Mouse (Mus musculus) intestine, postnatal 0 days (tissue): ENCODE measurements around the gene Hoxc4. TPM values are rescaled to one million over a fixed set of nuclear protein-coding genes. Genes with fewer than 3 reads are reported as not detected.

Experiments
- ATAC-seq: fragments of 200-750 bp; cut with Nextera tagmentation; 2 replicates; pipeline ENCODE4 v1.8.0; 2017; ENCODE audit warnings: mild to moderate bottlenecking, moderate TSS enrichment, moderate library complexity
- H3K27ac ChIP-seq: fragments of 300-500 bp; sonication (generic); 2 replicates; pipeline ENCODE4 v1.5.1; 2014; ENCODE audit warnings: mild to moderate bottlenecking, low read depth, low read length, moderate library complexity
- H3K27me3 ChIP-seq: fragments of 300-500 bp; sonication (generic); replicated peaks from 2 replicates; pipeline ENCODE4 v1.6.1; 2014; ENCODE audit warnings: low read length, mixed read lengths; ENCODE audit not compliant: control insufficient read depth, insufficient read depth
- H3K36me3 ChIP-seq: fragments of 300-500 bp; sonication (generic); 2 replicates; pipeline ENCODE4 v1.6.1; 2014; ENCODE audit warnings: mild to moderate bottlenecking, moderate library complexity; ENCODE audit not compliant: control insufficient read depth, insufficient read depth
- H3K4me1 ChIP-seq: fragments of 300-500 bp; sonication (generic); replicated peaks from 2 replicates; pipeline ENCODE4 v1.6.1; 2014; ENCODE audit warnings: antibody characterized with exemption, low read length, mixed read lengths; ENCODE audit not compliant: control insufficient read depth, insufficient read depth
- H3K4me2 ChIP-seq: fragments of 300-500 bp; sonication (generic); replicated peaks from 2 replicates; pipeline ENCODE4 v1.6.1; 2014; ENCODE audit warnings: low read depth, mild to moderate bottlenecking, moderate library complexity
- H3K4me3 ChIP-seq: fragments of 300-500 bp; sonication (generic); 2 replicates; pipeline ENCODE4 v1.5.1; 2014; ENCODE audit warnings: low read depth, low read length
- H3K9ac ChIP-seq: fragments of 300-500 bp; sonication (generic); 2 replicates; pipeline ENCODE4 v1.6.1; 2014; ENCODE audit warnings: mild to moderate bottlenecking, low read depth, low read length
- H3K9me3 ChIP-seq: fragments of 300-500 bp; sonication (generic); 2 replicates; pipeline ENCODE4 v1.6.1; 2016; ENCODE audit warnings: mixed run types; ENCODE audit not compliant: control insufficient read depth
- CTCF ChIP-seq: sonication (generic); IDR thresholded peaks from 2 replicates; pipeline ENCODE4 v1.5.1; 2016; ENCODE audit warnings: low read depth, mild to moderate bottlenecking, control low read depth, antibody characterized with exemption, moderate library complexity
- WGBS: fragments of 180-500 bp; shearing (Covaris S2); extraction: QIAGEN DNeasy Blood & Tissue Kit; methylation state at CpG from one replicate; pipeline ENCODE4 v1.1.7; 2014; 5-methylcytosine and 5-hydroxymethylcytosine counted together
- polyA plus RNA-seq: library from polyadenylated mRNA; unstranded; fragments of >200 nt; fragmentation: Nextera tagmentation; extraction: Ambion mirVana; gene quantifications from 2 replicates; pipeline ENCODE4 v1.2.1, GENCODE M21; 2015

Hoxc4 gene
- polyA plus RNA-seq, 1 experiment from 2014 or later, result 4.8 TPM

- Histone ChIP-seq H3K4me2 (peak overlapping the region; percentile 35; the same call in 1 of the 2 replicates), H3K27me3 (peaks cover 51% of the 10 kb centered on the region; the same call in 1 of the 2 replicates), H3K27ac (0 out of 2 replicates have a peak overlapping the region, but pooled peaks have one; percentile 4), H3K9ac (no peak overlapping the region), H3K9me3 (no peaks in the 10 kb centered on the region), H3K4me3 (no peak overlapping the region; the same call in 1 of the 2 replicates), H3K4me1 (no peaks in the 10 kb centered on the region), H3K36me3 (no peaks in the 10 kb centered on the region)
- no peak for ATAC-seq
- 40% methylated on average over 12 of the region's 12 CpGs for WGBS
- no peak for TF ChIP-seq CTCF
These were observed 21.9 kb downstream of the Hoxc4 start for GRCm38 (mm10) chr15:103040601-103041000.

- H3K27ac ChIP-seq, result no peak overlapping the region
- no peak overlapping the region for H3K4me3 ChIP-seq
- no peak for ATAC-seq
- no peaks in the 10 kb centered on the region for H3K9me3 ChIP-seq
- H3K27me3 ChIP-seq, result peaks cover 48% of the 10 kb centered on the region; the same call in 1 of the 2 replicates
- 42% methylated on average over 5 of the region's 5 CpGs for WGBS
- no peaks in the 10 kb centered on the region for H3K36me3 ChIP-seq
- no peak overlapping the region for H3K9ac ChIP-seq
- no peak for TF ChIP-seq CTCF
- H3K4me1 ChIP-seq, result no peaks in the 10 kb centered on the region
- no peak overlapping the region for H3K4me2 ChIP-seq
These were observed 22.9 kb downstream of the Hoxc4 start for GRCm38 (mm10) chr15:103041613-103042012.

- H3K4me3 ChIP-seq, result no peak overlapping the region
- H3K4me1 ChIP-seq, result no peaks in the 10 kb centered on the region
- no peaks in the 10 kb centered on the region for H3K9me3 ChIP-seq
- H3K4me2 ChIP-seq, result no peak overlapping the region
- ATAC-seq, result no peak
- 14% methylated on average over 1 of the region's 1 CpGs for WGBS
- TF ChIP-seq CTCF, result no peak
- peaks cover 45% of the 10 kb centered on the region; the same call in 1 of the 2 replicates for H3K27me3 ChIP-seq
- no peaks in the 10 kb centered on the region for H3K36me3 ChIP-seq
- no peak overlapping the region for H3K9ac ChIP-seq
- H3K27ac ChIP-seq, result no peak overlapping the region
These were observed 23.5 kb downstream of the Hoxc4 start for GRCm38 (mm10) chr15:103042209-103042608.

- no peak for TF ChIP-seq CTCF
- no peaks in the 10 kb centered on the region for H3K9me3 ChIP-seq
- ATAC-seq, result no peak
- no peaks in the 10 kb centered on the region for H3K4me1 ChIP-seq
- peaks cover 11% of the 10 kb centered on the region for H3K27me3 ChIP-seq
- no peaks in the 10 kb centered on the region for H3K36me3 ChIP-seq
- 79% methylated on average over 2 of the region's 2 CpGs for WGBS
- no peak overlapping the region for H3K9ac ChIP-seq
- H3K4me2 ChIP-seq, result no peak overlapping the region
- H3K27ac ChIP-seq, result no peak overlapping the region
- no peak overlapping the region for H3K4me3 ChIP-seq
These were observed 32.9 kb downstream of the Hoxc4 start for GRCm38 (mm10) chr15:103051670-103052069.

GRCm38 (mm10) chr15:103053210-103053609, 34.5 kb downstream of the Hoxc4 start:
- ATAC-seq, result no peak
- no peaks in the 10 kb centered on the region for H3K4me1 ChIP-seq
- H3K9ac ChIP-seq, result no peak overlapping the region
- no peaks in the 10 kb centered on the region for H3K36me3 ChIP-seq
- H3K27ac ChIP-seq, result no peak overlapping the region
- H3K4me3 ChIP-seq, result no peak overlapping the region
- TF ChIP-seq CTCF, result no peak
- no peak overlapping the region for H3K4me2 ChIP-seq
- peaks cover 15% of the 10 kb centered on the region for H3K27me3 ChIP-seq
- no peaks in the 10 kb centered on the region for H3K9me3 ChIP-seq

- WGBS, result 78% methylated on average over 2 of the region's 2 CpGs
- H3K9me3 ChIP-seq, result no peaks in the 10 kb centered on the region
- no peak for TF ChIP-seq CTCF
- no peaks in the 10 kb centered on the region for H3K4me1 ChIP-seq
- no peak overlapping the region for H3K9ac ChIP-seq
- no peak overlapping the region for H3K27ac ChIP-seq
- no peak for ATAC-seq
- H3K27me3 ChIP-seq, result peaks cover 44% of the 10 kb centered on the region
- H3K4me3 ChIP-seq, result no peak overlapping the region
- no peak overlapping the region for H3K4me2 ChIP-seq
- H3K36me3 ChIP-seq, result no peaks in the 10 kb centered on the region
These were observed 37.7 kb downstream of the Hoxc4 start for GRCm38 (mm10) chr15:103056396-103056795.

GRCm38 (mm10) chr15:103058715-103059114, 40.0 kb downstream of the Hoxc4 start:
- peak overlapping the region; percentile 22; the same call in 1 of the 2 replicates for H3K27ac ChIP-seq
- WGBS, result 36% methylated on average over 12 of the region's 12 CpGs
- H3K4me1 ChIP-seq, result no peaks in the 10 kb centered on the region
- no peak for ATAC-seq
- no peak for TF ChIP-seq CTCF
- no peaks in the 10 kb centered on the region for H3K36me3 ChIP-seq
- H3K9ac ChIP-seq, result peak overlapping the region; percentile 43; the same call in 1 of the 2 replicates
- H3K4me3 ChIP-seq, result peak overlapping the region; percentile 10; the same call in 1 of the 2 replicates
- peaks cover 56% of the 10 kb centered on the region for H3K27me3 ChIP-seq
- no peaks in the 10 kb centered on the region for H3K9me3 ChIP-seq
- peak overlapping the region; percentile 53 for H3K4me2 ChIP-seq
